Mouse (Mus musculus) embryo, embryonic 10.5 days (tissue): ENCODE results near the gene Crtam.

Experiments
- DNase-seq: peaks from one replicate; pipeline ENCODE4 v3.0.0-alpha.2; 2015; ENCODE audit warnings: low spot score

Gene Crtam

GRCm38 (mm10) chr9:41004415-41004814 lies at the start of gene Crtam:
TSS of gene Crtam (minus strand) at chr9:41004628.
- no peak for DNase-seq

- no peak for DNase-seq
Observed at GRCm38 (mm10) chr9:41054166-41054565, 49.7 kb upstream of the Crtam start.

GRCm38 (mm10) chr9:41053478-41053877 lies 49.0 kb upstream of the Crtam start:
- DNase-seq = no peak

GRCm38 (mm10) chr9:41051080-41051932 lies 46.9 kb upstream of the Crtam start:
- DNase-seq = no peak

GRCm38 (mm10) chr9:41050331-41051079 lies 46.1 kb upstream of the Crtam start:
- no peak for DNase-seq

- no peak for DNase-seq
Observed at GRCm38 (mm10) chr9:41049282-41049681, 44.9 kb upstream of the Crtam start.

- no peak for DNase-seq
Observed at GRCm38 (mm10) chr9:41048820-41049219, 44.4 kb upstream of the Crtam start.

- DNase-seq = no peak
Observed at GRCm38 (mm10) chr9:41048216-41048615, 43.8 kb upstream of the Crtam start.

GRCm38 (mm10) chr9:41047654-41048053 lies 43.2 kb upstream of the Crtam start:
- DNase-seq = no peak

GRCm38 (mm10) chr9:41044626-41045025 lies 40.2 kb upstream of the Crtam start:
- peak; percentile 91 for DNase-seq

- DNase-seq = no peak
Observed at GRCm38 (mm10) chr9:41043641-41044040, 39.2 kb upstream of the Crtam start.

GRCm38 (mm10) chr9:41041404-41041803 lies 37.0 kb upstream of the Crtam start:
- DNase-seq = no peak

GRCm38 (mm10) chr9:41038150-41038664 lies 33.8 kb upstream of the Crtam start:
- peak; percentile 45 for DNase-seq

GRCm38 (mm10) chr9:41031590-41032489 lies 27.4 kb upstream of the Crtam start:
- DNase-seq = peak; percentile 49

GRCm38 (mm10) chr9:41029827-41030226 lies 25.4 kb upstream of the Crtam start:
- no peak for DNase-seq

GRCm38 (mm10) chr9:41028470-41028869 lies 24.0 kb upstream of the Crtam start:
- peak; percentile 81 for DNase-seq

GRCm38 (mm10) chr9:41021690-41022089 lies 17.3 kb upstream of the Crtam start:
- DNase-seq = no peak

GRCm38 (mm10) chr9:41020486-41020885 lies 16.1 kb upstream of the Crtam start:
- DNase-seq = no peak

GRCm38 (mm10) chr9:41014512-41014911 lies 10.1 kb upstream of the Crtam start:
- DNase-seq = no peak

GRCm38 (mm10) chr9:41012456-41012855 lies 8.0 kb upstream of the Crtam start:
- DNase-seq = no peak

- DNase-seq = no peak
Observed at GRCm38 (mm10) chr9:41011512-41012436, 7.3 kb upstream of the Crtam start.
